Mouse (Mus musculus) spleen, adult 2 months (tissue): ENCODE measurements around the gene Osbp2.

Experiments used
- CTCF ChIP-seq: fragments of 200-500 bp; IDR thresholded peaks from 2 replicates; pipeline ENCODE4 v1.5.1; 2011; ENCODE audit warnings: mild to moderate bottlenecking, inconsistent platforms; ENCODE audit not compliant: insufficient read depth, insufficient read length, insufficient replicate concordance; ENCODE audit errors: extremely low read depth
- POLR2A ChIP-seq: fragments of 200-500 bp; IDR thresholded peaks from 2 replicates; pipeline ENCODE4 v1.6.1; 2011; ENCODE audit warnings: low read depth, low read length, inconsistent platforms

DNA sequence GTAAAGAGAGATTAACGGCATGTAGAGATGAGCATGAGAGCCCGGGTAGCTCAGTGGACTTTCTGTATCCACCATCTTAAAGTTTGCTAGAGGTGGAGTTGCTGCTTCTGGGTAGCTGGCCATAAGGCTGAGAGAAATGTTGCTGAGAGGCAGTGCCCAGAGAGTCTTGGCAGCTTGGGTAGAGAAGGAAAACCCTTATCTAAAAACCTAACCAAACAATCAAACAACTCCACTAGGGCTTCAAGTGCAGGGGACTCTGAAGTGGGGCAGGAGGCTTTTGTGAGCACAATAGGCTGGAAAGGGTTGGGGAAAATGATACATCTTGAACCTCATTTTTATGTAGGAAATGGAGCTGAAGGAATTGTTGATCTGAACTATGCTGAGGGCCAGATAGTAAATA, 177.4 kb downstream of the Osbp2 start:
- TF ChIP-seq CTCF, result no peak
- TF ChIP-seq POLR2A, result no peak
